Mouse (Mus musculus) neural tube, embryonic 13.5 days (tissue): ENCODE data around the gene Slfn3. TPM values are rescaled to one million over a fixed set of nuclear protein-coding genes. Genes with fewer than 3 reads are reported as not detected.
"Not testable (repeated sequence)": the region's sequence is repeated elsewhere in the genome, so short reads cannot be mapped to it uniquely, and the experiment has no call there.

Experiments used
- ATAC-seq: fragments of 200-750 bp; cut with Nextera tagmentation; 2 replicates; pipeline ENCODE4 v1.8.0; 2017; ENCODE audit warnings: low read depth, mild to moderate bottlenecking, moderate TSS enrichment, moderate library complexity
- H3K27ac ChIP-seq: fragments of 300-500 bp; sonication (generic); replicated peaks from 2 replicates; pipeline ENCODE4 v1.5.1; 2015; ENCODE audit warnings: moderate library complexity, mild to moderate bottlenecking, inconsistent platforms
- H3K27me3 ChIP-seq: fragments of 300-500 bp; sonication (generic); 2 replicates; pipeline ENCODE4 v1.6.1; 2015; ENCODE audit warnings: mild to moderate bottlenecking, inconsistent platforms
- H3K36me3 ChIP-seq: fragments of 300-500 bp; sonication (generic); 2 replicates; pipeline ENCODE4 v1.6.1; 2015; ENCODE audit warnings: mild to moderate bottlenecking, inconsistent platforms
- H3K4me1 ChIP-seq: fragments of 300-500 bp; sonication (generic); replicated peaks from 2 replicates; pipeline ENCODE4 v1.6.1; 2015; ENCODE audit warnings: inconsistent platforms
- H3K4me2 ChIP-seq: fragments of 300-500 bp; sonication (generic); 2 replicates; pipeline ENCODE4 v1.6.1; 2015; ENCODE audit warnings: inconsistent platforms, mild to moderate bottlenecking, moderate library complexity
- H3K4me3 ChIP-seq: fragments of 300-500 bp; sonication (generic); 2 replicates; pipeline ENCODE4 v1.5.1; 2015; ENCODE audit warnings: mild to moderate bottlenecking, inconsistent platforms
- H3K9ac ChIP-seq: fragments of 300-500 bp; sonication (generic); 2 replicates; pipeline ENCODE4 v1.6.1; 2015; ENCODE audit warnings: moderate library complexity, mild to moderate bottlenecking, inconsistent platforms
- H3K9me3 ChIP-seq: fragments of 300-500 bp; sonication (generic); 2 replicates; pipeline ENCODE4 v1.6.1; 2016; ENCODE audit warnings: inconsistent platforms
- WGBS: fragments of 180-500 bp; shearing (Covaris S2); methylation state at CpG from one replicate; pipeline ENCODE4 v1.1.7; 2015; 5-methylcytosine and 5-hydroxymethylcytosine counted together
- polyA plus RNA-seq: library from polyadenylated mRNA; unstranded; fragments of >200 nt; fragmentation: Nextera tagmentation; extraction: Ambion mirVana; gene quantifications from 2 replicates; pipeline ENCODE4 v1.2.1, GENCODE M21; 2015

The Slfn3 gene
- polyA plus RNA-seq, 1 experiment from 2014 or later: 0.10 TPM

GRCm38 (mm10) chr11:83227926-83228723, 37.0 kb downstream of the Slfn3 start:
- no peak for ATAC-seq
- no peak overlapping the region for H3K4me2 ChIP-seq
- WGBS: 87% methylated on average over 7 of the region's 7 CpGs

GRCm38 (mm10) chr11:83230966-83231365, 39.8 kb downstream of the Slfn3 start:
- ATAC-seq: no peak
- Histone ChIP-seq H3K36me3 (no peaks in the 10 kb centered on the region), H3K27ac (no peak overlapping the region), H3K27me3 (no peaks in the 10 kb centered on the region), H3K4me2 (no peak overlapping the region), H3K4me3 (no peak overlapping the region), H3K9me3 (no peaks in the 10 kb centered on the region), H3K9ac (no peak overlapping the region), H3K4me1 (no peaks in the 10 kb centered on the region)
- whole genome bisulfite sequencing: 68% methylated on average over 3 of the region's 3 CpGs

More at GRCm38 (mm10) chr11:83227926-83228723, 37.0 kb downstream of the Slfn3 start:
- Histone ChIP-seq H3K36me3 (no peaks in the 10 kb centered on the region), H3K27ac (no peak overlapping the region), H3K4me1 (no peaks in the 10 kb centered on the region), H3K4me3 (no peak overlapping the region), H3K9me3 (no peaks in the 10 kb centered on the region), H3K27me3 (no peaks in the 10 kb centered on the region), H3K9ac (no peak overlapping the region)

- H3K36me3 ChIP-seq, ATAC-seq, H3K9me3 ChIP-seq, H3K27me3 ChIP-seq, H3K4me2 ChIP-seq, H3K9ac ChIP-seq, H3K4me1 ChIP-seq, H3K27ac ChIP-seq, H3K4me3 ChIP-seq: not testable (repeated sequence)
- WGBS: 63% methylated on average over 5 of the region's 5 CpGs
These were observed 42.5 kb downstream of the Slfn3 start for GRCm38 (mm10) chr11:83233621-83234020.

- not testable (repeated sequence) for ATAC-seq, H3K27ac ChIP-seq
- WGBS: 84% methylated on average over 9 of the region's 9 CpGs
These were observed 46.3 kb downstream of the Slfn3 start for GRCm38 (mm10) chr11:83237390-83237789.

GRCm38 (mm10) chr11:83238389-83238788, 47.3 kb downstream of the Slfn3 start:
- no peaks in the 10 kb centered on the region for H3K36me3 ChIP-seq
- no peak overlapping the region for H3K4me3 ChIP-seq
- H3K27me3 ChIP-seq: no peaks in the 10 kb centered on the region
- no peak overlapping the region for H3K4me2 ChIP-seq
- no peaks in the 10 kb centered on the region for H3K9me3 ChIP-seq
- H3K9ac ChIP-seq: no peak overlapping the region
- WGBS: 91% methylated on average over 2 of the region's 2 CpGs
- no peaks in the 10 kb centered on the region for H3K4me1 ChIP-seq
- no peak for ATAC-seq
- no peak overlapping the region for H3K27ac ChIP-seq

More at GRCm38 (mm10) chr11:83237390-83237789, 46.3 kb downstream of the Slfn3 start:
- H3K4me3 ChIP-seq, H3K4me2 ChIP-seq, H3K4me1 ChIP-seq, H3K36me3 ChIP-seq, H3K27me3 ChIP-seq, H3K9ac ChIP-seq, H3K9me3 ChIP-seq: not testable (repeated sequence)

GRCm38 (mm10) chr11:83239811-83240210, 48.7 kb downstream of the Slfn3 start:
- Histone ChIP-seq H3K9ac (no peak overlapping the region), H3K4me3 (no peak overlapping the region), H3K36me3 (no peaks in the 10 kb centered on the region), H3K27me3 (no peaks in the 10 kb centered on the region), H3K9me3 (no peaks in the 10 kb centered on the region), H3K4me1 (no peaks in the 10 kb centered on the region), H3K27ac (no peak overlapping the region), H3K4me2 (no peak overlapping the region)
- 34% methylated on average over 2 of the region's 2 CpGs for WGBS
- no peak for ATAC-seq

GRCm38 (mm10) chr11:83257211-83257610, 66.1 kb downstream of the Slfn3 start:
- H3K9ac ChIP-seq, ATAC-seq, H3K36me3 ChIP-seq, H3K9me3 ChIP-seq, H3K4me1 ChIP-seq, H3K27me3 ChIP-seq, H3K27ac ChIP-seq, H3K4me2 ChIP-seq, H3K4me3 ChIP-seq: not testable (repeated sequence)
- 69% methylated on average over 5 of the region's 5 CpGs for WGBS

GRCm38 (mm10) chr11:83262673-83263072, 71.5 kb downstream of the Slfn3 start:
- Histone ChIP-seq H3K9me3 (no peaks in the 10 kb centered on the region), H3K36me3 (no peaks in the 10 kb centered on the region), H3K4me2 (no peak overlapping the region), H3K27me3 (no peaks in the 10 kb centered on the region), H3K9ac (no peak overlapping the region), H3K4me3 (no peak overlapping the region), H3K27ac (no peak overlapping the region), H3K4me1 (no peaks in the 10 kb centered on the region)
- ATAC-seq: no peak
- WGBS: 98% methylated on average over 1 of the region's 1 CpGs

GRCm38 (mm10) chr11:83263146-83263545, 72.0 kb downstream of the Slfn3 start:
- ATAC-seq: no peak
- H3K9ac ChIP-seq: no peak overlapping the region
- no peaks in the 10 kb centered on the region for H3K36me3 ChIP-seq
- no peaks in the 10 kb centered on the region for H3K9me3 ChIP-seq
- H3K27me3 ChIP-seq: no peaks in the 10 kb centered on the region
- H3K27ac ChIP-seq: no peak overlapping the region
- H3K4me1 ChIP-seq: no peaks in the 10 kb centered on the region
- no peak overlapping the region for H3K4me3 ChIP-seq
- WGBS: 59% methylated on average over 3 of the region's 3 CpGs
- no peak overlapping the region for H3K4me2 ChIP-seq

Other genes with a start within 250 kb of the Slfn3 start
- gene Slfn5, start 240.0 kb upstream of the Slfn3 start, polyA plus RNA-seq: 0.98 and 1.0 TPM in 2 replicates
- 2.7 and 2.8 TPM in 2 replicates for gene Slfn9, start 199.5 kb upstream of the Slfn3 start, polyA plus RNA-seq
- gene Slfn8, start 170.5 kb upstream of the Slfn3 start, polyA plus RNA-seq: 0.21 and 0.45 TPM in 2 replicates
- 0.98 and 1.4 TPM in 2 replicates for gene Slfn2, start 126.2 kb upstream of the Slfn3 start, polyA plus RNA-seq
- not detected in 2 replicates for gene Slfn1, start 74.5 kb upstream of the Slfn3 start, polyA plus RNA-seq
- gene Slfn4, start 16.1 kb upstream of the Slfn3 start, polyA plus RNA-seq: not detected in 2 replicates
- gene Slfn14, start 95.4 kb downstream of the Slfn3 start, polyA plus RNA-seq: 0.08 TPM in 1 of 2 replicates, not detected in the other
- 115 and 118 TPM in 2 replicates for gene Ap2b1, start 107.7 kb downstream of the Slfn3 start, polyA plus RNA-seq
- 19.8 and 21.3 TPM in 2 replicates for gene Pex12, start 111.3 kb downstream of the Slfn3 start, polyA plus RNA-seq
- gene Rasl10b, start 217.8 kb downstream of the Slfn3 start, polyA plus RNA-seq: 24.2 and 25.3 TPM in 2 replicates
- 0.07 and 0.29 TPM in 2 replicates for gene Gas2l2, start 238.1 kb downstream of the Slfn3 start, polyA plus RNA-seq
- 0.36 TPM in 1 of 2 replicates, not detected in the other for gene 1700020L24Rik, start 246.3 kb downstream of the Slfn3 start, polyA plus RNA-seq